In the genomic region with DNA sequence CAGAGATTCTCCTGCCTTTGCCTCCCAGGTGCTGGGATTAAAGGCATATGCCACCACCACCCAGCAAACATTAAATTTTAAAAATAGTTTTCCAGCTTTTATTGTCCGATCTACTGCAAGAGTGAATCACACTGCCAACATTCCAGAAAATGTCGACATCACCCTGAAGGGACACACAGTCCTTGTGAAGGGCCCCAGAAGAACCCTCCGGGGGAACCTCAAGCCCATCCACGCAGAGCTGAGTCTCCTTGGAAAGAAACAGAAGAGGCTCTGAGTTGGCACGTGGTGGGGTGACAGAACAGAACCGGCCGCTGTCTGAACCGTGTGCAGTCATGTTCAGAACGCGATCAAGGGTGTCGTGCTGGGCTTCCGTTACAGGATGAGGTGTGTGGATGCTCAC, we compare ENCODE assay signal across 21 mouse cellular contexts. TPM values are rescaled to one million over a fixed set of nuclear protein-coding genes. Genes with fewer than 3 reads are reported as not detected.
DNase-seq lines count a peak whose midpoint lies in the region.
"Had no signal": no experiment of that assay in that cellular context is flagged by ENCODE, and none has a peak within 500 bp of the region (broad histone marks: within the 10 kb centered on the region; RNA-seq: fewer than 3 reads in every experiment).

No protein-coding gene starts in this region.

- intact Hi-C loops in heart, postnatal 14 days (cut with DNase I) = no loop called here

- peak; percentile 87 for DNase-seq in heart, adult 11 months
- DNase-seq in heart, postnatal 14 days = no peak
- peak; percentile 51 for DNase-seq in NIH3T3 (ENCODE audit: low read depth)
- DNase-seq in lung, postnatal 10 days = peak; percentile 59
- no peak for DNase-seq in thymus, adult 18-20 months
- DNase-seq in gastrocnemius, postnatal 10 days = no peak
- no peak for DNase-seq in cerebellum, postnatal 14 days
- DNase-seq: adrenal gland, postnatal 36 days; B cell, adult 2 months; cerebellum, adult 2 months; cerebellum, postnatal 36 days; gastrocnemius, postnatal 25 days; heart, adult 18-20 months; heart, postnatal 4 days; kidney, adult 11 months; kidney, postnatal 14 days; liver; spleen, adult 18-20 months had no signal

RNA-seq across cellular contexts. Expression of a gene that starts 4.9 kb away (rescaled TPM):
- total RNA-seq in heart, postnatal 14 days (2021) = 10 to 100 TPM; 30.9 to 33.4 TPM
- total RNA-seq in gastrocnemius, postnatal 10 days (2021) = 10 to 100 TPM; 19.1 to 22.0 TPM

RNA-seq across cellular contexts. Expression of a gene that starts 46.8 kb away (rescaled TPM):
- under 1 TPM in 1 of 2 experiments, not detected in 1; 0.20 TPM for total RNA-seq in heart, postnatal 14 days (2021)
- total RNA-seq in gastrocnemius, postnatal 10 days (2021) = not detected
- total RNA-seq: gastrocnemius, postnatal 25 days; heart, adult 18-20 months; heart, postnatal 4 days; layer of hippocampus, postnatal 10 days; megakaryocyte, adult 5-6 weeks; neutrophil, adult 5-6 weeks had no signal

Comparison
In these comparisons a context has a peak if more than half of its experiments do, and no peak if none do; other contexts are left out.
1. DNase-seq: peak in heart, adult 11 months (single experiment), NIH3T3 (single experiment) and lung, postnatal 10 days (single experiment); none in heart, postnatal 14 days (0 of 2), thymus, adult 18-20 months (0 of 2), gastrocnemius, postnatal 10 days (single experiment) and cerebellum, postnatal 14 days (0 of 2).